ENCODE assay signal across 21 mouse cellular contexts in genomic region chr14:118317260-118317659, GRCm38 (mm10). TPM values are rescaled to one million over a fixed set of nuclear protein-coding genes. Genes with fewer than 3 reads are reported as not detected.
A peak's percentile ranks its signal among the peaks of the same experiment; 100 is the strongest.
DNase-seq lines count a peak whose midpoint lies in the region; ATAC-seq and TF ChIP-seq lines count a peak whose summit lies in the region.
"Had no signal": no experiment of that assay in that cellular context is flagged by ENCODE, and none has a peak within 500 bp of the region (broad histone marks: within the 10 kb centered on the region; RNA-seq: fewer than 3 reads in every experiment).

No protein-coding gene starts in this region.

- H3K9me3 ChIP-seq in hindbrain, embryonic 15.5 days: no peaks in the 10 kb centered on the region
- H3K9me3 ChIP-seq in hindbrain, embryonic 10.5 days: no peaks in the 10 kb centered on the region
- no peaks in the 10 kb centered on the region for H3K9me3 ChIP-seq in midbrain, postnatal 0 days (ENCODE audit: low read length)
- no peaks in the 10 kb centered on the region for H3K9me3 ChIP-seq in midbrain, embryonic 16.5 days (replicated peaks; ENCODE audit: control insufficient read depth, low read length, poor library complexity, severe bottlenecking)
- no peaks in the 10 kb centered on the region for H3K9me3 ChIP-seq in forebrain, postnatal 0 days (ENCODE audit: low read length)
- H3K9me3 ChIP-seq: liver, embryonic 12.5 days had no signal

- no peak for TF ChIP-seq CTCF in midbrain, postnatal 0 days (IDR thresholded peaks at IDR 0.05)
- TF ChIP-seq CTCF in forebrain, postnatal 0 days (IDR thresholded peaks at IDR 0.05; ENCODE audit: low read depth): no peak

- 62% methylated on average over 9 of the region's 9 CpGs for WGBS in hindbrain, embryonic 15.5 days
- WGBS in hindbrain, embryonic 10.5 days: 77% methylated on average over 9 of the region's 9 CpGs
- 66% methylated on average over 9 of the region's 9 CpGs for WGBS in midbrain, postnatal 0 days
- WGBS in midbrain, embryonic 16.5 days: 76% methylated on average over 9 of the region's 9 CpGs
- 29% methylated on average over 9 of the region's 9 CpGs for whole genome bisulfite sequencing in forebrain, postnatal 0 days

- H3K27ac ChIP-seq in hindbrain, embryonic 15.5 days (replicated peaks): no peak overlapping the region
- H3K27ac ChIP-seq in hindbrain, embryonic 10.5 days: no peak overlapping the region
- H3K27ac ChIP-seq in midbrain, postnatal 0 days (ENCODE audit: low read depth, low read length): no peak overlapping the region
- H3K27ac ChIP-seq in midbrain, embryonic 16.5 days (ENCODE audit: low read length): no peak overlapping the region
- no peak overlapping the region for H3K27ac ChIP-seq in forebrain, postnatal 0 days (ENCODE audit: low read depth, low read length)
- H3K27ac ChIP-seq: liver, embryonic 12.5 days; stomach, postnatal 0 days had no signal

- H3K4me3 ChIP-seq in hindbrain, embryonic 15.5 days: no peak overlapping the region
- no peak overlapping the region for H3K4me3 ChIP-seq in hindbrain, embryonic 10.5 days
- no peak overlapping the region for H3K4me3 ChIP-seq in midbrain, postnatal 0 days (ENCODE audit: low read depth, low read length)
- H3K4me3 ChIP-seq in midbrain, embryonic 16.5 days (ENCODE audit: low read depth, low read length): no peak overlapping the region
- H3K4me3 ChIP-seq in forebrain, postnatal 0 days (ENCODE audit: low read depth, low read length): no peak overlapping the region
- H3K4me3 ChIP-seq: liver, embryonic 12.5 days had no signal

- H3K4me2 ChIP-seq in hindbrain, embryonic 15.5 days: no peak overlapping the region
- H3K4me2 ChIP-seq in midbrain, postnatal 0 days (ENCODE audit: low read depth, low read length, poor library complexity, severe bottlenecking): no peak overlapping the region
- H3K4me2 ChIP-seq in midbrain, embryonic 16.5 days (ENCODE audit: low read length): no peak overlapping the region
- no peak overlapping the region for H3K4me2 ChIP-seq in forebrain, postnatal 0 days (ENCODE audit: low read depth)
- H3K4me2 ChIP-seq: liver, embryonic 12.5 days had no signal

- no peak overlapping the region for H3K9ac ChIP-seq in hindbrain, embryonic 15.5 days
- no peak overlapping the region for H3K9ac ChIP-seq in midbrain, postnatal 0 days (replicated peaks; ENCODE audit: low read length, poor library complexity, severe bottlenecking)
- H3K9ac ChIP-seq in midbrain, embryonic 16.5 days (ENCODE audit: low read depth, low read length): no peak overlapping the region
- H3K9ac ChIP-seq in forebrain, postnatal 0 days: no peak overlapping the region
- H3K9ac ChIP-seq: liver, embryonic 12.5 days had no signal

- no peak for DNase-seq in hindbrain, embryonic 10.5 days (ENCODE audit: low spot score)
- peak; percentile 74 for DNase-seq in midbrain, postnatal 0 days (ENCODE audit: low spot score)
- peak; percentile 61 for DNase-seq in forebrain, postnatal 0 days
- DNase-seq in telencephalon, adult 2 months (ENCODE audit: low read depth, low spot score): peak; percentile 17
- DNase-seq: adrenal gland, postnatal 36 days; cerebellum, adult 11-12 months; heart, postnatal 14 days; kidney, adult 18-20 months; kidney, postnatal 25 days had no signal

- H3K36me3 ChIP-seq in hindbrain, embryonic 15.5 days: no peaks in the 10 kb centered on the region
- no peaks in the 10 kb centered on the region for H3K36me3 ChIP-seq in hindbrain, embryonic 10.5 days
- H3K36me3 ChIP-seq in midbrain, postnatal 0 days (ENCODE audit: insufficient read depth, low read length): no peaks in the 10 kb centered on the region
- no peaks in the 10 kb centered on the region for H3K36me3 ChIP-seq in midbrain, embryonic 16.5 days (ENCODE audit: control insufficient read depth, insufficient read depth, low read length)
- no peaks in the 10 kb centered on the region for H3K36me3 ChIP-seq in forebrain, postnatal 0 days (ENCODE audit: insufficient read depth)
- H3K36me3 ChIP-seq: liver, embryonic 12.5 days had no signal

- ATAC-seq in hindbrain, embryonic 15.5 days (ENCODE audit: low FRiP score, low read depth): peak; percentile 77
- peak; percentile 58; the same call in 1 of the 2 replicates for ATAC-seq in midbrain, postnatal 0 days (ENCODE audit: low FRiP score)
- no peak for ATAC-seq in midbrain, embryonic 16.5 days
- ATAC-seq in forebrain, postnatal 0 days: peak; percentile 85
- no peak for ATAC-seq in cerebellum, adult (ENCODE audit: insufficient number of reproducible peaks, low FRiP score, low TSS enrichment)
- ATAC-seq: liver, embryonic 12.5 days had no signal

- H3K4me1 ChIP-seq in hindbrain, embryonic 15.5 days (replicated peaks): peaks cover 6% of the 10 kb centered on the region
- H3K4me1 ChIP-seq in hindbrain, embryonic 10.5 days (replicated peaks): peaks cover 6% of the 10 kb centered on the region
- H3K4me1 ChIP-seq in midbrain, postnatal 0 days (ENCODE audit: insufficient read depth, low read length): no peaks in the 10 kb centered on the region
- H3K4me1 ChIP-seq in midbrain, embryonic 16.5 days (ENCODE audit: control insufficient read depth, insufficient read depth, low read length): no peaks in the 10 kb centered on the region
- H3K4me1 ChIP-seq in forebrain, postnatal 0 days (ENCODE audit: insufficient read depth): peaks cover 4% of the 10 kb centered on the region; the same call in 1 of the 2 replicates
- H3K4me1 ChIP-seq: liver, embryonic 12.5 days had no signal

- H3K27me3 ChIP-seq in hindbrain, embryonic 15.5 days: 0 out of 2 replicates have a peak, but pooled peaks cover 2% of the 10 kb centered on the region
- peaks cover 44% of the 10 kb centered on the region for H3K27me3 ChIP-seq in hindbrain, embryonic 10.5 days (ENCODE audit: insufficient read depth, poor library complexity, severe bottlenecking)
- H3K27me3 ChIP-seq in midbrain, postnatal 0 days (ENCODE audit: insufficient read depth, low read length): no peaks in the 10 kb centered on the region
- peaks cover 4% of the 10 kb centered on the region for H3K27me3 ChIP-seq in midbrain, embryonic 16.5 days (ENCODE audit: control insufficient read depth, insufficient read depth, low read depth, low read length)
- H3K27me3 ChIP-seq in forebrain, postnatal 0 days (ENCODE audit: insufficient read depth, low read length): no peaks in the 10 kb centered on the region

RNA-seq across cellular contexts. Expression of gene Gm9376, which starts 50.5 kb away (rescaled TPM):
- not detected in 2 replicates for polyA plus RNA-seq in hindbrain, embryonic 15.5 days (2015; fragmentation: Nextera tagmentation; extraction: Ambion mirVana)
- polyA plus RNA-seq in hindbrain, embryonic 10.5 days (2016; fragmentation: Nextera tagmentation; extraction: Ambion mirVana): not detected in 2 replicates
- not detected in 2 replicates for total RNA-seq in midbrain, postnatal 0 days (2014; rRNA removed)
- not detected in 2 replicates for polyA plus RNA-seq in midbrain, postnatal 0 days (2015; fragmentation: Nextera tagmentation; extraction: Ambion mirVana)
- polyA plus RNA-seq in midbrain, embryonic 16.5 days (2015; fragmentation: Nextera tagmentation; extraction: Ambion mirVana): not detected in 2 replicates
- not detected in 2 replicates for total RNA-seq in forebrain, postnatal 0 days (2014; rRNA removed)
- polyA plus RNA-seq in forebrain, postnatal 0 days (2015; fragmentation: Nextera tagmentation; extraction: Ambion mirVana): not detected in 2 replicates
- total RNA-seq: adrenal gland, postnatal 36 days; gastrocnemius, adult 8-10 months; heart, adult 8-10 months; heart, postnatal 14 days; left cerebral cortex, postnatal 25 days; MEL had no signal
- polyA plus RNA-seq: liver, embryonic 12.5 days; lung, embryonic 16.5 days; spleen, adult 2 months; stomach, postnatal 0 days; urinary bladder, adult 2 months had no signal

Comparison
In these comparisons a context has a peak if more than half of its experiments do, and no peak if none do; other contexts are left out.
1. ATAC-seq: peak in hindbrain, embryonic 15.5 days (single experiment), midbrain, postnatal 0 days (single experiment) and forebrain, postnatal 0 days (single experiment); none in midbrain, embryonic 16.5 days (single experiment) and cerebellum, adult (single experiment).